Mouse (Mus musculus) gastrocnemius, postnatal 10 days (tissue): ENCODE measurements around the gene Nrg4. TPM values are rescaled to one million over a fixed set of nuclear protein-coding genes. Genes with fewer than 3 reads are reported as not detected.
"Not testable (repeated sequence)": the region's sequence is repeated elsewhere in the genome, so short reads cannot be mapped to it uniquely, and the experiment has no call there.

Experiments
- DNase-seq: peaks from one replicate; pipeline ENCODE4 v3.0.0; 2021; ENCODE audit warnings: mixed read lengths
- total RNA-seq, 2 experiments: library from RNA; stranded (reverse); gene quantifications; 2 replicates each; pipeline ENCODE4 v1.2.3; 2021

The Nrg4 gene
- total RNA-seq, 2 experiments from 2014 or later, result 0.31 to 0.52 TPM

- DNase-seq, result no peak
Measured at GRCm38 (mm10) chr9:55322641-55323040, 4.0 kb downstream of the Nrg4 start.

GRCm38 (mm10) chr9:55313619-55314261 is 12.9 kb downstream of the Nrg4 start:
- DNase-seq, result no peak

- DNase-seq, result peak; percentile 55
Measured at GRCm38 (mm10) chr9:55311560-55311959, 15.1 kb downstream of the Nrg4 start.

GRCm38 (mm10) chr9:55308455-55308854 is 18.2 kb downstream of the Nrg4 start:
- no peak for DNase-seq

GRCm38 (mm10) chr9:55307557-55307956 is 19.1 kb downstream of the Nrg4 start:
- DNase-seq, result no peak

- no peak for DNase-seq
Measured at GRCm38 (mm10) chr9:55307066-55307465, 19.6 kb downstream of the Nrg4 start.

- DNase-seq, result no peak
Measured at GRCm38 (mm10) chr9:55296221-55296620, 30.4 kb downstream of the Nrg4 start.

- no peak for DNase-seq
Measured at GRCm38 (mm10) chr9:55291966-55292365, 34.7 kb downstream of the Nrg4 start.

- DNase-seq, result no peak
Measured at GRCm38 (mm10) chr9:55289475-55290198, 37.0 kb downstream of the Nrg4 start.

- DNase-seq, result no peak
Measured at GRCm38 (mm10) chr9:55285197-55285596, 41.4 kb downstream of the Nrg4 start.

- no peak for DNase-seq
Measured at GRCm38 (mm10) chr9:55283516-55283915, 43.1 kb downstream of the Nrg4 start.

- DNase-seq, result no peak
Measured at GRCm38 (mm10) chr9:55279114-55279825, 47.4 kb downstream of the Nrg4 start.

GRCm38 (mm10) chr9:55277562-55277961 is 49.1 kb downstream of the Nrg4 start:
- DNase-seq, result peak; percentile 21

- no peak for DNase-seq
Measured at GRCm38 (mm10) chr9:55273906-55274305, 52.7 kb downstream of the Nrg4 start.

- no peak for DNase-seq
Measured at GRCm38 (mm10) chr9:55271960-55272560, 54.6 kb downstream of the Nrg4 start.

- DNase-seq, result no peak
Measured at GRCm38 (mm10) chr9:55264356-55265302, 62.0 kb downstream of the Nrg4 start.

GRCm38 (mm10) chr9:55259741-55260140 is 66.9 kb downstream of the Nrg4 start:
- no peak for DNase-seq

GRCm38 (mm10) chr9:55257105-55257504 is 69.5 kb downstream of the Nrg4 start:
- DNase-seq, result no peak

GRCm38 (mm10) chr9:55255604-55256003 is 71.0 kb downstream of the Nrg4 start:
- no peak for DNase-seq

- no peak for DNase-seq
Measured at GRCm38 (mm10) chr9:55255056-55255455, 71.6 kb downstream of the Nrg4 start.

GRCm38 (mm10) chr9:55253849-55254248 is 72.8 kb downstream of the Nrg4 start:
- no peak for DNase-seq

- DNase-seq, result not testable (repeated sequence)
Measured at GRCm38 (mm10) chr9:55252097-55252496, 74.5 kb downstream of the Nrg4 start.
